Mouse (Mus musculus): ENCODE measurements around the gene Fam57b. TPM values are rescaled to one million over a fixed set of nuclear protein-coding genes. Genes with fewer than 3 reads are reported as not detected.

The Fam57b gene
- polyA plus RNA-seq, 1 experiment from 2014 or later: 0.33 TPM

Other genes starting within 250 kb of the Fam57b start
- 202 and 205 TPM in 2 replicates for gene Eif3c, start 231.3 kb upstream of the Fam57b start, polyA plus RNA-seq (2016; fragmentation: Nextera tagmentation; extraction: Ambion mirVana)
- 0.56 and 0.90 TPM in 2 replicates for gene Apobr, start 212.7 kb upstream of the Fam57b start, polyA plus RNA-seq (2016; fragmentation: Nextera tagmentation; extraction: Ambion mirVana)
- 34.0 TPM in 2 replicates for gene Cln3, start 211.9 kb upstream of the Fam57b start, polyA plus RNA-seq (2016; fragmentation: Nextera tagmentation; extraction: Ambion mirVana)
- not detected in 2 replicates for gene Il27, start 202.7 kb upstream of the Fam57b start, polyA plus RNA-seq (2016; fragmentation: Nextera tagmentation; extraction: Ambion mirVana)
- gene Nupr1, start 166.8 kb upstream of the Fam57b start, polyA plus RNA-seq (2016; fragmentation: Nextera tagmentation; extraction: Ambion mirVana): 0.28 TPM in 1 of 2 replicates, not detected in the other
- gene Sgf29, start 148.4 kb upstream of the Fam57b start, polyA plus RNA-seq (2016; fragmentation: Nextera tagmentation; extraction: Ambion mirVana): 47.7 and 49.1 TPM in 2 replicates
- gene Sult1a1, start 121.2 kb upstream of the Fam57b start, polyA plus RNA-seq (2016; fragmentation: Nextera tagmentation; extraction: Ambion mirVana): 0.83 and 1.2 TPM in 2 replicates
- 145 and 156 TPM in 2 replicates for gene Bola2, start 102.3 kb upstream of the Fam57b start, polyA plus RNA-seq (2016; fragmentation: Nextera tagmentation; extraction: Ambion mirVana)
- gene Slx1b, start 101.9 kb upstream of the Fam57b start, polyA plus RNA-seq (2016; fragmentation: Nextera tagmentation; extraction: Ambion mirVana): 14.5 and 14.7 TPM in 2 replicates
- gene Coro1a, start 89.9 kb upstream of the Fam57b start, polyA plus RNA-seq (2016; fragmentation: Nextera tagmentation; extraction: Ambion mirVana): 36.6 and 39.1 TPM in 2 replicates
- gene Mapk3, start 38.1 kb upstream of the Fam57b start, polyA plus RNA-seq (2016; fragmentation: Nextera tagmentation; extraction: Ambion mirVana): 36.4 and 38.5 TPM in 2 replicates
- gene Gdpd3, start 31.3 kb upstream of the Fam57b start, polyA plus RNA-seq (2016; fragmentation: Nextera tagmentation; extraction: Ambion mirVana): 1.3 and 2.4 TPM in 2 replicates
- 104 and 126 TPM in 2 replicates for gene Ypel3, start 20.7 kb upstream of the Fam57b start, polyA plus RNA-seq (2016; fragmentation: Nextera tagmentation; extraction: Ambion mirVana)
- 0.50 and 0.68 TPM in 2 replicates for gene Tbx6, start 16.2 kb upstream of the Fam57b start, polyA plus RNA-seq (2016; fragmentation: Nextera tagmentation; extraction: Ambion mirVana)
- 378 and 401 TPM in 2 replicates for gene Ppp4c, start 5.2 kb upstream of the Fam57b start, polyA plus RNA-seq (2016; fragmentation: Nextera tagmentation; extraction: Ambion mirVana)
- gene 4930451I11Rik, start 34.0 kb downstream of the Fam57b start, polyA plus RNA-seq (2016; fragmentation: Nextera tagmentation; extraction: Ambion mirVana): not detected in 2 replicates
- 1.5 and 2.3 TPM in 2 replicates for gene Doc2a, start 49.7 kb downstream of the Fam57b start, polyA plus RNA-seq (2016; fragmentation: Nextera tagmentation; extraction: Ambion mirVana)
- 46.1 and 50.7 TPM in 2 replicates for gene Hirip3, start 64.3 kb downstream of the Fam57b start, polyA plus RNA-seq (2016; fragmentation: Nextera tagmentation; extraction: Ambion mirVana)
- gene Ino80e, start 64.7 kb downstream of the Fam57b start, polyA plus RNA-seq (2016; fragmentation: Nextera tagmentation; extraction: Ambion mirVana): 93.3 and 101 TPM in 2 replicates
- 58.2 and 60.3 TPM in 2 replicates for gene Taok2, start 87.0 kb downstream of the Fam57b start, polyA plus RNA-seq (2016; fragmentation: Nextera tagmentation; extraction: Ambion mirVana)
- gene Tmem219, start 125.2 kb downstream of the Fam57b start, polyA plus RNA-seq (2016; fragmentation: Nextera tagmentation; extraction: Ambion mirVana): 17.7 and 18.0 TPM in 2 replicates
- gene Kctd13, start 131.2 kb downstream of the Fam57b start, polyA plus RNA-seq (2016; fragmentation: Nextera tagmentation; extraction: Ambion mirVana): 18.3 and 19.7 TPM in 2 replicates
- gene Asphd1, start 151.9 kb downstream of the Fam57b start, polyA plus RNA-seq (2016; fragmentation: Nextera tagmentation; extraction: Ambion mirVana): 0.17 and 0.30 TPM in 2 replicates
- gene Sez6l2, start 152.9 kb downstream of the Fam57b start, polyA plus RNA-seq (2016; fragmentation: Nextera tagmentation; extraction: Ambion mirVana): 0.14 and 0.35 TPM in 2 replicates
- 76.5 and 80.7 TPM in 2 replicates for gene Cdipt, start 178.2 kb downstream of the Fam57b start, polyA plus RNA-seq (2016; fragmentation: Nextera tagmentation; extraction: Ambion mirVana)
- 0.64 and 1.1 TPM in 2 replicates for gene Cdiptos, start 178.4 kb downstream of the Fam57b start, polyA plus RNA-seq (2016; fragmentation: Nextera tagmentation; extraction: Ambion mirVana)
- gene Mvp, start 217.0 kb downstream of the Fam57b start, polyA plus RNA-seq (2016; fragmentation: Nextera tagmentation; extraction: Ambion mirVana): 4.1 and 4.6 TPM in 2 replicates
- gene Pagr1b, start 218.8 kb downstream of the Fam57b start, polyA plus RNA-seq (2016; fragmentation: Nextera tagmentation; extraction: Ambion mirVana): 0.42 and 0.59 TPM in 2 replicates
- gene Pagr1a, start 219.7 kb downstream of the Fam57b start, polyA plus RNA-seq (2016; fragmentation: Nextera tagmentation; extraction: Ambion mirVana): 33.0 and 34.4 TPM in 2 replicates
- 73.7 and 81.2 TPM in 2 replicates for gene Gm42742, start 223.4 kb downstream of the Fam57b start, polyA plus RNA-seq (2016; fragmentation: Nextera tagmentation; extraction: Ambion mirVana)
- gene Prrt2, start 223.5 kb downstream of the Fam57b start, polyA plus RNA-seq (2016; fragmentation: Nextera tagmentation; extraction: Ambion mirVana): 3.1 and 6.4 TPM in 2 replicates
- gene Maz, start 229.4 kb downstream of the Fam57b start, polyA plus RNA-seq (2016; fragmentation: Nextera tagmentation; extraction: Ambion mirVana): 120 and 123 TPM in 2 replicates
- 157 and 161 TPM in 2 replicates for gene Kif22, start 244.8 kb downstream of the Fam57b start, polyA plus RNA-seq (2016; fragmentation: Nextera tagmentation; extraction: Ambion mirVana)